Mouse (Mus musculus) right cerebral cortex, adult 2 months (tissue): ENCODE measurements around the gene Sult2a1.
"Not testable (repeated sequence)": the region's sequence is repeated elsewhere in the genome, so short reads cannot be mapped to it uniquely, and the experiment has no call there.

ENCODE experiments used
- DNase-seq, 2 experiments: peaks; one replicate each; pipeline ENCODE4 v3.0.0; 2021 to 2022; ENCODE audit warnings: low spot score in 2 of 2

Sult2a1 gene

GRCm38 (mm10) chr7:13837309-13837708 lies at the start of gene Sult2a1:
TSS of gene Sult2a1 (minus strand) at chr7:13837409.
- not testable (repeated sequence) for DNase-seq

DNA sequence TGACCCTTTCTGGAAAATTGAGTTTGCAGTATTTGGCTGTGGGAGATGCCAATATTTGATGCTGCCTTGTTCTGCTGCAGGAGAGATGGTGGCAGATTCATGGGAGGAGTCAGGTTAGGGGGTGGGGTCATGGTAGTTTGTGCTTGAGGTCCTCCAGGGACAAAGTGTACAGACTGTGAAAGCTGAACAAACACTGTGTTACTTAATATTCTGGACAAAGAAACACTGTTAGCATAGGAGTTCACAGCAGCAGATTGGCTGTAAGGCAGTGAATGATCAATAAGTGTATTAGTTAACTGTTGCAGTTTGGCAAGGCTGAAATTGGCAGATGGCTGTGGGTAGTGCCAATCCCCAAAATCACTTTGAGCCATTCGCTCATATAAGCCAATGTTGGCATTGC lies 23.3 kb downstream of the Sult2a1 start:
- no peak for DNase-seq
